Mouse (Mus musculus): ENCODE data around the gene Foxk1. TPM values are rescaled to one million over a fixed set of nuclear protein-coding genes. Genes with fewer than 3 reads are reported as not detected.

The Foxk1 gene
- polyA plus RNA-seq, 1 experiment from 2014 or later, result 6.7 TPM

GRCm38 (mm10) chr5:142421886-142422285 is 20.6 kb downstream of the Foxk1 start:
- no peak overlapping the region for H3K4me3 ChIP-seq (ENCODE audit: low read depth, low read length)
- no peaks in the 10 kb centered on the region for H3K27me3 ChIP-seq (ENCODE audit: control insufficient read depth, insufficient read depth, low read depth, low read length)
- no peak for ATAC-seq
- no peak overlapping the region for H3K4me2 ChIP-seq (ENCODE audit: low read length)
- H3K9me3 ChIP-seq (replicated peaks; ENCODE audit: control insufficient read depth, low read length, poor library complexity, severe bottlenecking), result no peaks in the 10 kb centered on the region
- H3K36me3 ChIP-seq (ENCODE audit: control insufficient read depth, insufficient read depth, low read length), result no peaks in the 10 kb centered on the region
- WGBS, result over 99% methylated on average over 5 of the region's 5 CpGs
- no peak overlapping the region for H3K9ac ChIP-seq (ENCODE audit: low read depth, low read length)
- H3K27ac ChIP-seq (ENCODE audit: low read length), result no peak overlapping the region
- H3K4me1 ChIP-seq (ENCODE audit: control insufficient read depth, insufficient read depth, low read length), result peaks cover 21% of the 10 kb centered on the region

GRCm38 (mm10) chr5:142423141-142423540 is 21.8 kb downstream of the Foxk1 start:
- no peaks in the 10 kb centered on the region for H3K27me3 ChIP-seq (ENCODE audit: control insufficient read depth, insufficient read depth, low read depth, low read length)
- H3K36me3 ChIP-seq (ENCODE audit: control insufficient read depth, insufficient read depth, low read length), result no peaks in the 10 kb centered on the region
- WGBS, result 73% methylated on average over 10 of the region's 10 CpGs
- H3K4me3 ChIP-seq (ENCODE audit: low read depth, low read length), result no peak overlapping the region
- no peaks in the 10 kb centered on the region for H3K9me3 ChIP-seq (replicated peaks; ENCODE audit: control insufficient read depth, low read length, poor library complexity, severe bottlenecking)
- H3K27ac ChIP-seq (ENCODE audit: low read length), result no peak overlapping the region
- H3K4me1 ChIP-seq (ENCODE audit: control insufficient read depth, insufficient read depth, low read length), result peaks cover 25% of the 10 kb centered on the region
- no peak overlapping the region for H3K9ac ChIP-seq (ENCODE audit: low read depth, low read length)
- ATAC-seq, result no peak
- no peak overlapping the region for H3K4me2 ChIP-seq (ENCODE audit: low read length)

GRCm38 (mm10) chr5:142423701-142424100 is 22.4 kb downstream of the Foxk1 start:
- peaks cover 25% of the 10 kb centered on the region for H3K4me1 ChIP-seq (ENCODE audit: control insufficient read depth, insufficient read depth, low read length)
- no peak for ATAC-seq
- H3K9me3 ChIP-seq (replicated peaks; ENCODE audit: control insufficient read depth, low read length, poor library complexity, severe bottlenecking), result no peaks in the 10 kb centered on the region
- no peak overlapping the region for H3K9ac ChIP-seq (ENCODE audit: low read depth, low read length)
- no peaks in the 10 kb centered on the region for H3K36me3 ChIP-seq (ENCODE audit: control insufficient read depth, insufficient read depth, low read length)
- no peak overlapping the region for H3K27ac ChIP-seq (ENCODE audit: low read length)
- H3K27me3 ChIP-seq (ENCODE audit: control insufficient read depth, insufficient read depth, low read depth, low read length), result no peaks in the 10 kb centered on the region
- WGBS, result 47% methylated on average over 3 of the region's 3 CpGs
- no peak overlapping the region for H3K4me2 ChIP-seq (ENCODE audit: low read length)
- no peak overlapping the region for H3K4me3 ChIP-seq (ENCODE audit: low read depth, low read length)

- 80% methylated on average over 13 of the region's 13 CpGs for WGBS
- Histone ChIP-seq H3K4me2 (ENCODE audit: low read length) (no peak overlapping the region), H3K9ac (ENCODE audit: low read depth, low read length) (0 out of 2 replicates have a peak overlapping the region, but pooled peaks have one; percentile 30), H3K9me3 (replicated peaks; ENCODE audit: control insufficient read depth, low read length, poor library complexity, severe bottlenecking) (no peaks in the 10 kb centered on the region), H3K36me3 (ENCODE audit: control insufficient read depth, insufficient read depth, low read length) (no peaks in the 10 kb centered on the region), H3K4me3 (ENCODE audit: low read depth, low read length) (no peak overlapping the region), H3K27ac (ENCODE audit: low read length) (peak overlapping the region; percentile 68), H3K27me3 (ENCODE audit: control insufficient read depth, insufficient read depth, low read depth, low read length) (no peaks in the 10 kb centered on the region), H3K4me1 (ENCODE audit: control insufficient read depth, insufficient read depth, low read length) (peaks cover 25% of the 10 kb centered on the region)
- 0 out of 2 replicates have a peak, but pooled peaks have one; percentile 19 for ATAC-seq
These were observed 23.5 kb downstream of the Foxk1 start for GRCm38 (mm10) chr5:142424627-142425349.

GRCm38 (mm10) chr5:142426476-142426875 is 25.2 kb downstream of the Foxk1 start:
- Histone ChIP-seq H3K9me3 (replicated peaks; ENCODE audit: control insufficient read depth, low read length, poor library complexity, severe bottlenecking) (no peaks in the 10 kb centered on the region), H3K27me3 (ENCODE audit: control insufficient read depth, insufficient read depth, low read depth, low read length) (no peaks in the 10 kb centered on the region), H3K27ac (ENCODE audit: low read length) (no peak overlapping the region), H3K4me3 (ENCODE audit: low read depth, low read length) (no peak overlapping the region), H3K4me2 (ENCODE audit: low read length) (no peak overlapping the region), H3K9ac (ENCODE audit: low read depth, low read length) (no peak overlapping the region), H3K36me3 (ENCODE audit: control insufficient read depth, insufficient read depth, low read length) (no peaks in the 10 kb centered on the region), H3K4me1 (ENCODE audit: control insufficient read depth, insufficient read depth, low read length) (peaks cover 25% of the 10 kb centered on the region)
- no peak for ATAC-seq
- WGBS, result 96% methylated on average over 2 of the region's 2 CpGs

- ATAC-seq, result no peak
- no peak overlapping the region for H3K4me3 ChIP-seq (ENCODE audit: low read depth, low read length)
- H3K36me3 ChIP-seq (ENCODE audit: control insufficient read depth, insufficient read depth, low read length), result no peaks in the 10 kb centered on the region
- no peak overlapping the region for H3K9ac ChIP-seq (ENCODE audit: low read depth, low read length)
- no peaks in the 10 kb centered on the region for H3K27me3 ChIP-seq (ENCODE audit: control insufficient read depth, insufficient read depth, low read depth, low read length)
- 49% methylated on average over 10 of the region's 10 CpGs for WGBS
- no peaks in the 10 kb centered on the region for H3K9me3 ChIP-seq (replicated peaks; ENCODE audit: control insufficient read depth, low read length, poor library complexity, severe bottlenecking)
- peaks cover 20% of the 10 kb centered on the region for H3K4me1 ChIP-seq (ENCODE audit: control insufficient read depth, insufficient read depth, low read length)
- no peak overlapping the region for H3K27ac ChIP-seq (ENCODE audit: low read length)
- H3K4me2 ChIP-seq (ENCODE audit: low read length), result no peak overlapping the region
These were observed 26.6 kb downstream of the Foxk1 start for GRCm38 (mm10) chr5:142427876-142428275.

- no peak overlapping the region for H3K9ac ChIP-seq (ENCODE audit: low read depth, low read length)
- no peaks in the 10 kb centered on the region for H3K27me3 ChIP-seq (ENCODE audit: control insufficient read depth, insufficient read depth, low read depth, low read length)
- WGBS, result 68% methylated on average over 6 of the region's 6 CpGs
- H3K4me3 ChIP-seq (ENCODE audit: low read depth, low read length), result no peak overlapping the region
- no peaks in the 10 kb centered on the region for H3K9me3 ChIP-seq (replicated peaks; ENCODE audit: control insufficient read depth, low read length, poor library complexity, severe bottlenecking)
- H3K36me3 ChIP-seq (ENCODE audit: control insufficient read depth, insufficient read depth, low read length), result no peaks in the 10 kb centered on the region
- peaks cover 16% of the 10 kb centered on the region for H3K4me1 ChIP-seq (ENCODE audit: control insufficient read depth, insufficient read depth, low read length)
- no peak overlapping the region for H3K27ac ChIP-seq (ENCODE audit: low read length)
- ATAC-seq, result no peak
- H3K4me2 ChIP-seq (ENCODE audit: low read length), result no peak overlapping the region
These were observed 27.4 kb downstream of the Foxk1 start for GRCm38 (mm10) chr5:142428691-142429090.

- ATAC-seq, result no peak
- Histone ChIP-seq H3K4me2 (ENCODE audit: low read length) (no peak overlapping the region), H3K27ac (ENCODE audit: low read length) (no peak overlapping the region), H3K9ac (ENCODE audit: low read depth, low read length) (no peak overlapping the region), H3K36me3 (ENCODE audit: control insufficient read depth, insufficient read depth, low read length) (peaks cover 9% of the 10 kb centered on the region), H3K27me3 (ENCODE audit: control insufficient read depth, insufficient read depth, low read depth, low read length) (no peaks in the 10 kb centered on the region), H3K4me1 (ENCODE audit: control insufficient read depth, insufficient read depth, low read length) (peaks cover 4% of the 10 kb centered on the region; the same call in 1 of the 2 replicates), H3K9me3 (replicated peaks; ENCODE audit: control insufficient read depth, low read length, poor library complexity, severe bottlenecking) (no peaks in the 10 kb centered on the region), H3K4me3 (ENCODE audit: low read depth, low read length) (no peak overlapping the region)
- 77% methylated on average over 12 of the region's 12 CpGs for WGBS
These were observed 29.7 kb downstream of the Foxk1 start for GRCm38 (mm10) chr5:142431029-142431428.

GRCm38 (mm10) chr5:142431811-142432434 is 30.6 kb downstream of the Foxk1 start:
- Histone ChIP-seq H3K4me1 (ENCODE audit: control insufficient read depth, insufficient read depth, low read length) (peaks cover 4% of the 10 kb centered on the region; the same call in 1 of the 2 replicates), H3K36me3 (ENCODE audit: control insufficient read depth, insufficient read depth, low read length) (peaks cover 11% of the 10 kb centered on the region), H3K9ac (ENCODE audit: low read depth, low read length) (no peak overlapping the region), H3K9me3 (replicated peaks; ENCODE audit: control insufficient read depth, low read length, poor library complexity, severe bottlenecking) (no peaks in the 10 kb centered on the region), H3K27me3 (ENCODE audit: control insufficient read depth, insufficient read depth, low read depth, low read length) (no peaks in the 10 kb centered on the region), H3K4me3 (ENCODE audit: low read depth, low read length) (no peak overlapping the region), H3K27ac (ENCODE audit: low read length) (no peak overlapping the region), H3K4me2 (ENCODE audit: low read length) (no peak overlapping the region)
- ATAC-seq, result no peak
- WGBS, result 83% methylated on average over 9 of the region's 9 CpGs
